Mouse (Mus musculus): Measurements from ENCODE around the gene Nkx6-2.

- TF ChIP-seq POLR2A (IDR thresholded peaks at IDR 0.05; ENCODE audit: insufficient read depth, low read depth, low read length): no peak
- TF ChIP-seq CTCF (IDR thresholded peaks at IDR 0.05): no peak
Measured at GRCm38 (mm10) chr7:139537831-139538230, 44.8 kb downstream of the Nkx6-2 start.
